ENCODE assay signal across 9 mouse cellular contexts in genomic region chr9:63738086-63738701, GRCm38 (mm10). TPM values are rescaled to one million over a fixed set of nuclear protein-coding genes. Genes with fewer than 3 reads are reported as not detected.
A peak's percentile ranks its signal among the peaks of the same experiment; 100 is the strongest.
DNase-seq lines count a peak whose midpoint lies in the region; ATAC-seq and TF ChIP-seq lines count a peak whose summit lies in the region.
"Had no signal": no experiment of that assay in that cellular context is flagged by ENCODE, and none has a peak within 500 bp of the region (broad histone marks: within the 10 kb centered on the region; RNA-seq: fewer than 3 reads in every experiment).

No protein-coding gene starts in this region.

- TF ChIP-seq CTCF in gastrocnemius, adult 2 months (IDR thresholded peaks at IDR 0.05), result no peak

- peak overlapping the region; percentile 73 for H3K27ac ChIP-seq in gastrocnemius, adult 2 months
- H3K27ac ChIP-seq in liver, embryonic 16.5 days (ENCODE audit: low read length), result peak overlapping the region; percentile 18; the same call in 1 of the 2 replicates
- H3K27ac ChIP-seq in forebrain, embryonic 10.5 days, result no peak overlapping the region

- no peak for DNase-seq in gastrocnemius, adult 2 months
- DNase-seq in gastrocnemius, postnatal 10 days, result no peak
- peak; percentile 59 to 67 for DNase-seq in spleen, postnatal 36 days (ENCODE audit: low spot score in 2 of 2)
- no peak for DNase-seq in spleen, adult 12 weeks (ENCODE audit: low spot score)
- DNase-seq in cerebellum, postnatal 14 days, result no peak
- DNase-seq in frontal cortex, postnatal 14 days (ENCODE audit: low spot score in 2 of 2), result no peak
- DNase-seq in forebrain, embryonic 10.5 days (ENCODE audit: extremely low spot score, low spot score), result no peak
- DNase-seq: right cerebral cortex, adult 18-20 months had no signal

- intact Hi-C loops in gastrocnemius, adult 2 months (cut with DNase I), result no loop called here

- H3K9me3 ChIP-seq in liver, embryonic 16.5 days (replicated peaks; ENCODE audit: control insufficient read depth, low read length), result no peaks in the 10 kb centered on the region
- H3K9me3 ChIP-seq in forebrain, embryonic 10.5 days, result no peaks in the 10 kb centered on the region

- no peaks in the 10 kb centered on the region for H3K27me3 ChIP-seq in liver, embryonic 16.5 days (ENCODE audit: control insufficient read depth, insufficient read depth, low read depth, low read length)
- H3K27me3 ChIP-seq in forebrain, embryonic 10.5 days (ENCODE audit: poor library complexity, severe bottlenecking), result no peaks in the 10 kb centered on the region

- no peak overlapping the region for H3K9ac ChIP-seq in liver, embryonic 16.5 days (ENCODE audit: low read depth, low read length)

- ATAC-seq in liver, embryonic 16.5 days (ENCODE audit: low read depth), result no peak

- no peak overlapping the region for H3K4me2 ChIP-seq in liver, embryonic 16.5 days (ENCODE audit: low read depth, low read length)

- no peak overlapping the region; the same call in 1 of the 2 replicates for H3K4me3 ChIP-seq in gastrocnemius, adult 2 months
- no peak overlapping the region for H3K4me3 ChIP-seq in liver, embryonic 16.5 days (ENCODE audit: low read depth, low read length)
- H3K4me3 ChIP-seq in forebrain, embryonic 10.5 days, result no peak overlapping the region

- H3K36me3 ChIP-seq in liver, embryonic 16.5 days (ENCODE audit: control insufficient read depth, insufficient read depth), result no peaks in the 10 kb centered on the region
- H3K36me3 ChIP-seq in forebrain, embryonic 10.5 days (replicated peaks), result peaks cover 34% of the 10 kb centered on the region

- 24% methylated on average over 12 of the region's 12 CpGs for WGBS in liver, embryonic 16.5 days (ENCODE audit: insufficient replicate concordance)
- WGBS in forebrain, embryonic 10.5 days, result 88% methylated on average over 12 of the region's 12 CpGs

- H3K4me1 ChIP-seq in liver, embryonic 16.5 days (ENCODE audit: control insufficient read depth, low read depth, low read length), result peaks cover 52% of the 10 kb centered on the region
- peaks cover 97% of the 10 kb centered on the region for H3K4me1 ChIP-seq in forebrain, embryonic 10.5 days

RNA-seq across cellular contexts. Expression of gene Smad3, which starts 19.6 kb away (rescaled TPM):
- 10 to 100 TPM; 61.7 to 75.3 TPM for total RNA-seq in gastrocnemius, adult 2 months (2021)
- 10 to 100 TPM; 44.9 to 45.0 TPM for total RNA-seq in gastrocnemius, postnatal 10 days (2021)
- 2.7 TPM in 2 replicates for polyA plus RNA-seq in liver, embryonic 16.5 days (2015; fragmentation: Nextera tagmentation; extraction: Ambion mirVana)
- 22.1 and 25.5 TPM in 2 replicates for polyA plus RNA-seq in forebrain, embryonic 10.5 days (2016; fragmentation: Nextera tagmentation; extraction: Ambion mirVana)

Comparison
In these comparisons a context has a peak if more than half of its experiments do, and no peak if none do; other contexts are left out.
1. DNase-seq: peak in spleen, postnatal 36 days (2 of 2); none in gastrocnemius, adult 2 months (single experiment), gastrocnemius, postnatal 10 days (single experiment), spleen, adult 12 weeks (single experiment), cerebellum, postnatal 14 days (0 of 2), frontal cortex, postnatal 14 days (0 of 2) and forebrain, embryonic 10.5 days (single experiment).